In the genomic region with DNA sequence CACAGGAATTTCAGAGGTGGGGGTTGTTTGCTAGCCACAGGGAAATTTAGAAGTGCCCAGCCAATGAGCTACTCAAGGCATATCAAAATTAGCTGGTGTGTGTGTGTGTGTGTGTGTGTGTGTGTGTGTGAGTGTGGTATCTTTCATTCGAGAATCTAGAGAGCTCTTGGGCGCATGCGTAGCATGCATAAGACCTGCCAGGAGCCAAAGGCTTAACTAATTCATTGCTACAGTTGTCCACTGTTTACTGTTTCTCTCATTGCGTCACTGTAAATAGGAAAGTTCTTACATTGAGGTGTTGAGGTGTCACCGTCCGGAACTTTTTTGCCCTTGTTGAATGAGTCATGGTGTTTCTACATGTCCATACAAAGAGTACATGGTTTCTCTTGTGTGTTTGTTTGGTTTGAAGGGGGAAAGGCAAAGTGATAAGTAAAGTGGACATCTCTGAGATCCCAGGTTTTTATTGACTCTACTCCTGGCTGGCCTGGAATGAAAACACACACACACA, we compare ENCODE assay signal across 26 mouse cellular contexts.
DNase-seq lines count a peak whose midpoint lies in the region; ATAC-seq and TF ChIP-seq lines count a peak whose summit lies in the region.
"Had no signal": no experiment of that assay in that cellular context is flagged by ENCODE, and none has a peak within 500 bp of the region (broad histone marks: within the 10 kb centered on the region; RNA-seq: fewer than 3 reads in every experiment).

No protein-coding gene starts in this region.

- H3K79me2 ChIP-seq in C2C12 (ENCODE audit: control insufficient read depth, insufficient read depth) = peaks cover 37% of the 10 kb centered on the region
- H3K79me2 ChIP-seq in liver, adult 2 months (ENCODE audit: control insufficient read depth, insufficient read depth, low read length) = peaks cover 36% of the 10 kb centered on the region

- H3ac ChIP-seq in C2C12 (ENCODE audit: control insufficient read depth, insufficient read length, low read depth) = no peak overlapping the region

- peak; percentile 65 for ATAC-seq in liver, embryonic 16.5 days (ENCODE audit: low read depth)
- no peak for ATAC-seq in forebrain, postnatal 0 days
- ATAC-seq in forebrain, embryonic 13.5 days = no peak
- ATAC-seq: forebrain, embryonic 14.5 days; inflammation-experienced regulatory T-cells, adult 6 months; lung, postnatal 0 days had no signal

- H3K79me3 ChIP-seq in C2C12 (ENCODE audit: low read depth) = peaks cover 3% of the 10 kb centered on the region

- no peaks in the 10 kb centered on the region for H3K27me3 ChIP-seq in C2C12 (ENCODE audit: control insufficient read depth, insufficient read depth, insufficient read length)
- H3K27me3 ChIP-seq in liver, adult 2 months (ENCODE audit: control insufficient read depth, insufficient read depth, low read length) = no peaks in the 10 kb centered on the region
- no peaks in the 10 kb centered on the region for H3K27me3 ChIP-seq in liver, embryonic 16.5 days (ENCODE audit: control insufficient read depth, insufficient read depth, low read depth, low read length)
- H3K27me3 ChIP-seq in forebrain, postnatal 0 days (ENCODE audit: insufficient read depth, low read length) = no peaks in the 10 kb centered on the region
- no peaks in the 10 kb centered on the region for H3K27me3 ChIP-seq in forebrain, embryonic 13.5 days
- H3K27me3 ChIP-seq: embryonic facial prominence, embryonic 12.5 days; heart, embryonic 15.5 days; limb, embryonic 15.5 days had no signal

- peaks cover 8% of the 10 kb centered on the region for H3K4me1 ChIP-seq in liver, adult 2 months (ENCODE audit: control insufficient read depth, insufficient read depth, low read length)
- H3K4me1 ChIP-seq in liver, embryonic 16.5 days (ENCODE audit: control insufficient read depth, low read depth, low read length) = peaks cover 18% of the 10 kb centered on the region
- H3K4me1 ChIP-seq in forebrain, postnatal 0 days (ENCODE audit: insufficient read depth) = peaks cover 11% of the 10 kb centered on the region; the same call in 1 of the 2 replicates
- peaks cover 66% of the 10 kb centered on the region for H3K4me1 ChIP-seq in forebrain, embryonic 13.5 days

- no peak for TF ChIP-seq CTCF in C2C12 (IDR thresholded peaks at IDR 0.05; ENCODE audit: control insufficient read depth, insufficient read depth, insufficient read length)
- no peak for TF ChIP-seq CTCF in liver, adult 2 months (IDR thresholded peaks at IDR 0.05; ENCODE audit: low read depth, low read length)
- no peak for TF ChIP-seq CTCF in forebrain, postnatal 0 days (IDR thresholded peaks at IDR 0.05; ENCODE audit: low read depth)

- TF ChIP-seq POLR2A in liver, adult 2 months (IDR thresholded peaks at IDR 0.05; ENCODE audit: extremely low read depth, insufficient read depth, low read length) = no peak

- 24% methylated on average over 6 of the region's 6 CpGs for WGBS in liver, adult 2 months
- 41% methylated on average over 6 of the region's 6 CpGs for WGBS in liver, embryonic 16.5 days (ENCODE audit: insufficient replicate concordance)
- WGBS in forebrain, postnatal 0 days = 76% methylated on average over 6 of the region's 6 CpGs
- 91% methylated on average over 6 of the region's 6 CpGs for WGBS in forebrain, embryonic 13.5 days

- no peaks in the 10 kb centered on the region for H3K36me3 ChIP-seq in C2C12 (ENCODE audit: control insufficient read depth, insufficient read depth)
- H3K36me3 ChIP-seq in liver, adult 2 months (ENCODE audit: control insufficient read depth, insufficient read depth, low read length) = no peaks in the 10 kb centered on the region
- H3K36me3 ChIP-seq in liver, embryonic 16.5 days (ENCODE audit: control insufficient read depth, insufficient read depth) = no peaks in the 10 kb centered on the region
- no peaks in the 10 kb centered on the region for H3K36me3 ChIP-seq in forebrain, postnatal 0 days (ENCODE audit: insufficient read depth)
- H3K36me3 ChIP-seq in forebrain, embryonic 13.5 days (ENCODE audit: poor library complexity, severe bottlenecking) = no peaks in the 10 kb centered on the region
- H3K36me3 ChIP-seq: embryonic facial prominence, embryonic 12.5 days; heart, embryonic 15.5 days; limb, embryonic 15.5 days had no signal

- peak; percentile 22 for DNase-seq in 3T3-L1 (ENCODE audit: low read depth, low spot score)
- DNase-seq in liver, adult 2 months (ENCODE audit: extremely low read depth, low read depth, low spot score) = peak; percentile 73
- no peak for DNase-seq in left cerebral cortex, adult 18-20 months (ENCODE audit: low spot score in 2 of 2)
- no peak for DNase-seq in forebrain, postnatal 0 days
- DNase-seq: adrenal gland, postnatal 25 days; cerebellum, adult 11-12 months; cerebellum, postnatal 10 days; gastrocnemius, postnatal 10 days; heart, postnatal 4 days; kidney, adult 18-20 months; kidney, postnatal 4 days; right cerebral cortex, postnatal 14 days; spleen, adult 18-20 months; thymus, postnatal 14 days had no signal

- no peak overlapping the region; the same call in 1 of the 2 replicates for H3K27ac ChIP-seq in liver, adult 2 months (replicated peaks; ENCODE audit: insufficient read depth, low read depth, low read length)
- peak overlapping the region; percentile 33; the same call in 1 of the 2 replicates for H3K27ac ChIP-seq in liver, embryonic 16.5 days (ENCODE audit: low read length)
- no peak overlapping the region for H3K27ac ChIP-seq in forebrain, postnatal 0 days (ENCODE audit: low read depth, low read length)
- no peak overlapping the region for H3K27ac ChIP-seq in forebrain, embryonic 13.5 days
- H3K27ac ChIP-seq: embryonic facial prominence, embryonic 12.5 days; heart, embryonic 15.5 days; hindbrain, embryonic 14.5 days; limb, embryonic 15.5 days; macrophage had no signal

- H3K9ac ChIP-seq in liver, adult 2 months (ENCODE audit: low read depth, low read length) = no peak overlapping the region
- no peak overlapping the region for H3K9ac ChIP-seq in liver, embryonic 16.5 days (ENCODE audit: low read depth, low read length)
- H3K9ac ChIP-seq in forebrain, postnatal 0 days = no peak overlapping the region
- no peak overlapping the region for H3K9ac ChIP-seq in forebrain, embryonic 13.5 days
- H3K9ac ChIP-seq: embryonic facial prominence, embryonic 12.5 days; heart, embryonic 15.5 days; hindbrain, embryonic 14.5 days; limb, embryonic 15.5 days had no signal

- H3K4me3 ChIP-seq in C2C12 (ENCODE audit: insufficient read depth, poor library complexity, severe bottlenecking) = no peak overlapping the region
- H3K4me3 ChIP-seq in liver, adult 2 months (ENCODE audit: insufficient read depth, low read depth, low read length) = no peak overlapping the region
- H3K4me3 ChIP-seq in liver, embryonic 16.5 days (ENCODE audit: low read depth, low read length) = no peak overlapping the region
- no peak overlapping the region for H3K4me3 ChIP-seq in forebrain, postnatal 0 days (ENCODE audit: low read depth, low read length)
- H3K4me3 ChIP-seq in forebrain, embryonic 13.5 days = no peak overlapping the region
- H3K4me3 ChIP-seq: embryonic facial prominence, embryonic 12.5 days; heart, embryonic 15.5 days; limb, embryonic 15.5 days had no signal

- no peaks in the 10 kb centered on the region for H3K9me3 ChIP-seq in liver, embryonic 16.5 days (replicated peaks; ENCODE audit: control insufficient read depth, low read length)
- no peaks in the 10 kb centered on the region for H3K9me3 ChIP-seq in forebrain, postnatal 0 days (ENCODE audit: low read length)
- H3K9me3 ChIP-seq in forebrain, embryonic 13.5 days (replicated peaks) = no peaks in the 10 kb centered on the region
- H3K9me3 ChIP-seq: embryonic facial prominence, embryonic 12.5 days; heart, embryonic 15.5 days; limb, embryonic 15.5 days had no signal

- peak overlapping the region; percentile 26 for H3K4me2 ChIP-seq in liver, embryonic 16.5 days (ENCODE audit: low read depth, low read length)
- no peak overlapping the region for H3K4me2 ChIP-seq in forebrain, postnatal 0 days (ENCODE audit: low read depth)
- H3K4me2 ChIP-seq in forebrain, embryonic 13.5 days = no peak overlapping the region
- H3K4me2 ChIP-seq: embryonic facial prominence, embryonic 12.5 days; heart, embryonic 15.5 days; hindbrain, embryonic 14.5 days; limb, embryonic 15.5 days; midbrain, embryonic 11.5 days had no signal

TF ChIP-seq in C2C12, 6 proteins besides CTCF, POLR2A, EP300 and RAD21:
- TF ChIP-seq FOSL1 (IDR thresholded peaks at IDR 0.05; ENCODE audit: insufficient read depth, low read length, poor library complexity, severe bottlenecking) (no peak), CEBPB (IDR thresholded peaks at IDR 0.05; ENCODE audit: low read depth) (peak; percentile 79), MAX (IDR thresholded peaks at IDR 0.05) (no peak), MYOG (IDR thresholded peaks at IDR 0.05; ENCODE audit: control insufficient read depth, extremely low read depth, insufficient read length) (no peak), MYOD1 (IDR thresholded peaks at IDR 0.05; ENCODE audit: control insufficient read depth, insufficient read length, low read depth) (no peak), USF1 (IDR thresholded peaks at IDR 0.05; ENCODE audit: low read depth) (no peak)

Comparison
In these comparisons a context has a peak if more than half of its experiments do, and no peak if none do; other contexts are left out.
1. DNase-seq: peak in 3T3-L1 (single experiment) and liver, adult 2 months (single experiment); none in left cerebral cortex, adult 18-20 months (0 of 2) and forebrain, postnatal 0 days (single experiment).